Mouse (Mus musculus) limb, embryonic 12.5 days (tissue): ENCODE results near the gene F830045P16Rik. TPM values are rescaled to one million over a fixed set of nuclear protein-coding genes. Genes with fewer than 3 reads are reported as not detected.

ENCODE experiments used
- ATAC-seq: fragments of 200-750 bp; cut with Nextera tagmentation; 2 replicates; pipeline ENCODE4 v1.8.0; 2017; ENCODE audit warnings: low read depth, moderate TSS enrichment; ENCODE audit not compliant: insufficient number of reproducible peaks, insufficient read depth, low FRiP score, low TSS enrichment
- H3K27ac ChIP-seq: fragments of 300-500 bp; sonication (generic); 2 replicates; pipeline ENCODE4 v1.5.1; 2016; ENCODE audit warnings: mild to moderate bottlenecking, moderate library complexity
- H3K27me3 ChIP-seq: fragments of 300-500 bp; sonication (generic); 2 replicates; pipeline ENCODE4 v1.6.1; 2016; ENCODE audit warnings: mild to moderate bottlenecking, moderate library complexity
- H3K36me3 ChIP-seq: fragments of 300-500 bp; sonication (generic); 2 replicates; pipeline ENCODE4 v1.6.1; 2016; ENCODE audit warnings: mild to moderate bottlenecking, moderate library complexity
- H3K4me1 ChIP-seq: fragments of 300-500 bp; sonication (generic); replicated peaks from 2 replicates; pipeline ENCODE4 v1.6.1; 2016
- H3K4me2 ChIP-seq: fragments of 300-500 bp; sonication (generic); 2 replicates; pipeline ENCODE4 v1.6.1; 2016; ENCODE audit warnings: mild to moderate bottlenecking, moderate library complexity
- H3K4me3 ChIP-seq: fragments of 300-500 bp; sonication (generic); replicated peaks from 2 replicates; pipeline ENCODE4 v1.5.1; 2016; ENCODE audit warnings: mild to moderate bottlenecking
- H3K9ac ChIP-seq: fragments of 300-500 bp; sonication (generic); replicated peaks from 2 replicates; pipeline ENCODE4 v1.6.1; 2016; ENCODE audit warnings: mild to moderate bottlenecking, moderate library complexity
- H3K9me3 ChIP-seq: fragments of 300-500 bp; sonication (generic); 2 replicates; pipeline ENCODE4 v1.6.1; 2016; ENCODE audit warnings: mild to moderate bottlenecking, moderate library complexity
- WGBS: fragments of 180-500 bp; shearing (Covaris S2); methylation state at CpG from one replicate; pipeline ENCODE4 v1.1.7; 2016; 5-methylcytosine and 5-hydroxymethylcytosine counted together
- polyA plus RNA-seq: library from polyadenylated mRNA; unstranded; fragments of >200 nt; fragmentation: Nextera tagmentation; extraction: Ambion mirVana; gene quantifications from 2 replicates; pipeline ENCODE4 v1.2.1, GENCODE M21; 2016

F830045P16Rik gene
- polyA plus RNA-seq, result not detected in 2 replicates

- no peaks in the 10 kb centered on the region for H3K9me3 ChIP-seq
- no peak within 1 kb of the TSS for H3K9ac ChIP-seq
- no peaks in the 10 kb centered on the region for H3K36me3 ChIP-seq
- 60% methylated on average over 2 of the region's 2 CpGs for WGBS
- no peak for ATAC-seq
- H3K27me3 ChIP-seq, result peaks cover 37% of the 10 kb centered on the region
- peaks cover 53% of the 10 kb centered on the region for H3K4me1 ChIP-seq
- H3K4me3 ChIP-seq, result no peak within 1 kb of the TSS
- H3K27ac ChIP-seq, result peak within 1 kb of the TSS; percentile 35; the same call in 1 of the 2 replicates
- H3K4me2 ChIP-seq, result no peak within 1 kb of the TSS
Measured at GRCm38 (mm10) chr2:129536377-129536776, at the start of gene F830045P16Rik. Gene F830045P16Rik (minus strand): TSS chr2:129536602.

GRCm38 (mm10) chr2:129585904-129586514, 49.6 kb upstream of the F830045P16Rik start:
- no peak overlapping the region for H3K27ac ChIP-seq
- H3K27me3 ChIP-seq, result peaks cover 8% of the 10 kb centered on the region; the same call in 1 of the 2 replicates
- WGBS, result 86% methylated on average over 11 of the region's 11 CpGs
- H3K36me3 ChIP-seq, result no peaks in the 10 kb centered on the region
- H3K4me1 ChIP-seq, result peaks cover 13% of the 10 kb centered on the region
- ATAC-seq, result no peak
- no peak overlapping the region for H3K9ac ChIP-seq
- H3K9me3 ChIP-seq, result no peaks in the 10 kb centered on the region
- no peak overlapping the region for H3K4me3 ChIP-seq
- no peak overlapping the region for H3K4me2 ChIP-seq

- no peak overlapping the region for H3K4me3 ChIP-seq
- H3K4me2 ChIP-seq, result no peak overlapping the region
- peaks cover 13% of the 10 kb centered on the region for H3K4me1 ChIP-seq
- no peaks in the 10 kb centered on the region for H3K36me3 ChIP-seq
- no peaks in the 10 kb centered on the region for H3K9me3 ChIP-seq
- no peak overlapping the region for H3K9ac ChIP-seq
- peaks cover 3% of the 10 kb centered on the region; the same call in 1 of the 2 replicates for H3K27me3 ChIP-seq
- H3K27ac ChIP-seq, result no peak overlapping the region
- ATAC-seq, result no peak
- 11% methylated on average over 1 of the region's 1 CpGs for WGBS
Measured at GRCm38 (mm10) chr2:129584905-129585304, 48.5 kb upstream of the F830045P16Rik start.

- H3K9me3 ChIP-seq, result no peaks in the 10 kb centered on the region
- ATAC-seq, result no peak
- H3K4me1 ChIP-seq, result peaks cover 7% of the 10 kb centered on the region
- H3K27me3 ChIP-seq, result peaks cover 10% of the 10 kb centered on the region
- WGBS, result 91% methylated on average over 4 of the region's 4 CpGs
- H3K4me2 ChIP-seq, result no peak overlapping the region
- no peak overlapping the region for H3K4me3 ChIP-seq
- H3K27ac ChIP-seq, result no peak overlapping the region
- no peak overlapping the region for H3K9ac ChIP-seq
- no peaks in the 10 kb centered on the region for H3K36me3 ChIP-seq
Measured at GRCm38 (mm10) chr2:129582261-129582660, 45.9 kb upstream of the F830045P16Rik start.

GRCm38 (mm10) chr2:129581826-129582225, 45.4 kb upstream of the F830045P16Rik start:
- no peak overlapping the region for H3K4me3 ChIP-seq
- peaks cover 7% of the 10 kb centered on the region for H3K4me1 ChIP-seq
- no peaks in the 10 kb centered on the region for H3K9me3 ChIP-seq
- peaks cover 15% of the 10 kb centered on the region for H3K27me3 ChIP-seq
- ATAC-seq, result no peak
- H3K9ac ChIP-seq, result no peak overlapping the region
- H3K27ac ChIP-seq, result no peak overlapping the region
- no peaks in the 10 kb centered on the region for H3K36me3 ChIP-seq
- 48% methylated on average over 3 of the region's 3 CpGs for WGBS
- H3K4me2 ChIP-seq, result no peak overlapping the region

GRCm38 (mm10) chr2:129580656-129581055, 44.3 kb upstream of the F830045P16Rik start:
- Histone ChIP-seq H3K4me1 (peaks cover 7% of the 10 kb centered on the region), H3K27me3 (peaks cover 25% of the 10 kb centered on the region), H3K36me3 (no peaks in the 10 kb centered on the region), H3K4me3 (no peak overlapping the region), H3K9me3 (no peaks in the 10 kb centered on the region), H3K4me2 (no peak overlapping the region), H3K9ac (no peak overlapping the region), H3K27ac (no peak overlapping the region)
- WGBS, result 86% methylated on average over 4 of the region's 4 CpGs
- no peak for ATAC-seq

- Histone ChIP-seq H3K4me1 (peaks cover 9% of the 10 kb centered on the region), H3K4me3 (no peak overlapping the region), H3K36me3 (no peaks in the 10 kb centered on the region), H3K9ac (no peak overlapping the region), H3K9me3 (no peaks in the 10 kb centered on the region), H3K27me3 (peaks cover 58% of the 10 kb centered on the region), H3K4me2 (no peak overlapping the region), H3K27ac (no peak overlapping the region)
- WGBS, result 87% methylated on average over 8 of the region's 8 CpGs
- no peak for ATAC-seq
Measured at GRCm38 (mm10) chr2:129576611-129577447, 40.4 kb upstream of the F830045P16Rik start.

GRCm38 (mm10) chr2:129575113-129575512, 38.7 kb upstream of the F830045P16Rik start:
- WGBS, result 93% methylated on average over 4 of the region's 4 CpGs
- Histone ChIP-seq H3K9me3 (no peaks in the 10 kb centered on the region), H3K4me2 (no peak overlapping the region), H3K4me3 (no peak overlapping the region), H3K27ac (no peak overlapping the region), H3K27me3 (peaks cover 66% of the 10 kb centered on the region), H3K4me1 (peaks cover 9% of the 10 kb centered on the region), H3K36me3 (no peaks in the 10 kb centered on the region), H3K9ac (no peak overlapping the region)
- ATAC-seq, result no peak

- H3K4me3 ChIP-seq, result peak overlapping the region; percentile 24
- peak overlapping the region; percentile 53 for H3K4me2 ChIP-seq
- 12% methylated on average over 24 of the region's 24 CpGs for WGBS
- H3K27me3 ChIP-seq, result peaks cover 70% of the 10 kb centered on the region
- H3K27ac ChIP-seq, result no peak overlapping the region
- peak; percentile 26; the same call in 1 of the 2 replicates for ATAC-seq
- H3K9me3 ChIP-seq, result no peaks in the 10 kb centered on the region
- no peak overlapping the region; the same call in 1 of the 2 replicates for H3K9ac ChIP-seq
- no peaks in the 10 kb centered on the region for H3K36me3 ChIP-seq
- H3K4me1 ChIP-seq, result peaks cover 9% of the 10 kb centered on the region
Measured at GRCm38 (mm10) chr2:129574395-129575046, 38.1 kb upstream of the F830045P16Rik start.

- Histone ChIP-seq H3K4me2 (peak overlapping the region; percentile 53), H3K27me3 (peaks cover 74% of the 10 kb centered on the region), H3K4me1 (peaks cover 9% of the 10 kb centered on the region), H3K9me3 (no peaks in the 10 kb centered on the region), H3K9ac (no peak overlapping the region), H3K27ac (no peak overlapping the region), H3K36me3 (no peaks in the 10 kb centered on the region), H3K4me3 (no peak overlapping the region)
- WGBS, result 14% methylated on average over 4 of the region's 4 CpGs
- ATAC-seq, result no peak
Measured at GRCm38 (mm10) chr2:129573701-129574273, 37.4 kb upstream of the F830045P16Rik start.

GRCm38 (mm10) chr2:129569556-129569955, 33.2 kb upstream of the F830045P16Rik start:
- Histone ChIP-seq H3K4me2 (no peak overlapping the region), H3K27me3 (peaks cover 49% of the 10 kb centered on the region), H3K4me1 (peaks cover 8% of the 10 kb centered on the region), H3K9ac (no peak overlapping the region), H3K27ac (no peak overlapping the region), H3K9me3 (no peaks in the 10 kb centered on the region), H3K4me3 (no peak overlapping the region), H3K36me3 (no peaks in the 10 kb centered on the region)
- no peak for ATAC-seq
- 61% methylated on average over 5 of the region's 5 CpGs for WGBS
